Mouse (Mus musculus) liver, embryonic 15.5 days (tissue): ENCODE results near the gene Dus4l. TPM values are rescaled to one million over a fixed set of nuclear protein-coding genes. Genes with fewer than 3 reads are reported as not detected.
"Not testable (repeated sequence)": the region's sequence is repeated elsewhere in the genome, so short reads cannot be mapped to it uniquely, and the experiment has no call there.

Experiments
- ATAC-seq: fragments of 200-750 bp; cut with Nextera tagmentation; 2 replicates; pipeline ENCODE4 v1.8.0; 2017; ENCODE audit warnings: moderate number of reproducible peaks, mild to moderate bottlenecking, moderate library complexity; ENCODE audit not compliant: insufficient read depth
- H3K27ac ChIP-seq: fragments of 300-500 bp; sonication (generic); replicated peaks from 2 replicates; pipeline ENCODE4 v1.5.1; 2015; ENCODE audit warnings: mild to moderate bottlenecking, inconsistent platforms
- H3K27me3 ChIP-seq: fragments of 300-500 bp; sonication (generic); 2 replicates; pipeline ENCODE4 v1.6.1; 2015; ENCODE audit warnings: mild to moderate bottlenecking, inconsistent platforms
- H3K36me3 ChIP-seq: fragments of 300-500 bp; sonication (generic); replicated peaks from 2 replicates; pipeline ENCODE4 v1.6.1; 2015; ENCODE audit warnings: moderate library complexity, mild to moderate bottlenecking, inconsistent platforms
- H3K4me1 ChIP-seq: fragments of 300-500 bp; sonication (generic); replicated peaks from 2 replicates; pipeline ENCODE4 v1.6.1; 2015; ENCODE audit warnings: inconsistent platforms
- H3K4me2 ChIP-seq: fragments of 300-500 bp; sonication (generic); 2 replicates; pipeline ENCODE4 v1.6.1; 2015; ENCODE audit warnings: moderate library complexity, mild to moderate bottlenecking, inconsistent platforms
- H3K4me3 ChIP-seq: fragments of 300-500 bp; sonication (generic); replicated peaks from 2 replicates; pipeline ENCODE4 v1.5.1; 2015; ENCODE audit warnings: mild to moderate bottlenecking, inconsistent platforms
- H3K9ac ChIP-seq: fragments of 300-500 bp; sonication (generic); 2 replicates; pipeline ENCODE4 v1.6.1; 2015; ENCODE audit warnings: moderate library complexity, mild to moderate bottlenecking, inconsistent platforms
- H3K9me3 ChIP-seq: fragments of 300-500 bp; sonication (generic); replicated peaks from 2 replicates; pipeline ENCODE4 v1.6.1; 2016; ENCODE audit warnings: inconsistent platforms
- WGBS: fragments of 180-500 bp; shearing (Covaris S2); methylation state at CpG from one replicate; pipeline ENCODE4 v1.1.7; 2015; ENCODE audit warnings: mixed read lengths; ENCODE audit not compliant: insufficient replicate concordance; 5-methylcytosine and 5-hydroxymethylcytosine counted together
- polyA plus RNA-seq: library from polyadenylated mRNA; unstranded; fragments of >200 nt; fragmentation: Nextera tagmentation; extraction: Ambion mirVana; gene quantifications from 2 replicates; pipeline ENCODE4 v1.2.1, GENCODE M21; 2015

The Dus4l gene
- polyA plus RNA-seq, 1 experiment from 2014 or later, result 2.9 TPM

DNA sequence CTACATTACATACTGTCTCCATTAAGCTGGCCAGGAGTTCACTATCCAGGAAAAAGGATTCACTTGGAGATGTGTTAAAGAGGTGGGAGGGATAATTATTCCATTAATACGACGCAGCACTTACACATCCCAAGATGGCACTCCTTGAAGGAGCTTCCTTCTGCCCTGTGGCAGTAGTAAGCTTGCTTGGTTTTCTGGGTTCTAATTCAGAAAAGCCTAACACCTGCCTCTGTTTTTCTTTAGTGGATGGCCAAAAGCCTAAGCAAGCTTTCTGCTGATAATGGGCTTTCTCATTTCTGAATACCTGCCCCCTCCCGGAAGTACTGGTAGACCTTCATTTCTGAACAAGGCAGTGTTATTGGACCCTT lies 19.4 kb downstream of the Dus4l start:
- Histone ChIP-seq H3K27me3 (no peaks in the 10 kb centered on the region), H3K4me1 (peaks cover 21% of the 10 kb centered on the region), H3K36me3 (no peaks in the 10 kb centered on the region; the same call in 1 of the 2 replicates), H3K4me3 (0 out of 2 replicates have a peak overlapping the region, but pooled peaks have one; percentile 71), H3K27ac (no peak overlapping the region), H3K9ac (no peak overlapping the region), H3K4me2 (peak overlapping the region; percentile 95), H3K9me3 (no peaks in the 10 kb centered on the region)
- no peak for ATAC-seq
- WGBS, result 84% methylated on average over 3 of the region's 3 CpGs

GRCm38 (mm10) chr12:31634343-31635239 lies 20.0 kb downstream of the Dus4l start, which contains the start of gene Bcap29:
TSS of gene Bcap29 (minus strand) at chr12:31634658.
- Histone ChIP-seq H3K9me3 (no peaks in the 10 kb centered on the region), H3K4me1 (peaks cover 21% of the 10 kb centered on the region), H3K27ac (peak within 1 kb of the TSS; percentile 67; the same call in 1 of the 2 replicates), H3K4me3 (peak within 1 kb of the TSS; percentile 71), H3K9ac (peak within 1 kb of the TSS; percentile 79), H3K36me3 (no peaks in the 10 kb centered on the region), H3K4me2 (peak within 1 kb of the TSS; percentile 95), H3K27me3 (no peaks in the 10 kb centered on the region)
- ATAC-seq, result peak; percentile 92
- 1% methylated on average over 73 of the region's 73 CpGs for WGBS

DNA sequence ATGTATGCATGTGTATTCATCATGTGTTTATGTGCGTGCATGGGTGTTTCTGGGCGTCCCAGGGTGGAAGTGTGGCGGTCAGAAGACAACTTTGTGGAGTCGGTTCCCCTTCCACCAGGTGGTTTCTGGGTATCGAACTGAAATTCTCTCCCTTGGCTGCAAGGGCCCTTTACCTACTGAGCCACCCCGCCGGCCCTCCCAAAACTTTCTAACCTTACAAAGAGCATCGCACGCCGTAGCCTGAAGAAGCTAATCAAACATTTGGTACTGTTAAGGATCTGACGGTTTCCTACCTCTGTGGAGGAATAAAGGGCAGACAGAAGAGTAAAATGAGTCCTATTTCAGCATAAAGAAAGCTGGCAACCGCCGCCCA lies 20.7 kb downstream of the Dus4l start:
- H3K9me3 ChIP-seq, result no peaks in the 10 kb centered on the region
- peak overlapping the region; percentile 71 for H3K4me3 ChIP-seq
- peak; percentile 64 for ATAC-seq
- H3K36me3 ChIP-seq, result no peaks in the 10 kb centered on the region
- WGBS, result 3% methylated on average over 13 of the region's 13 CpGs
- H3K4me1 ChIP-seq, result peaks cover 21% of the 10 kb centered on the region
- peak overlapping the region; percentile 79 for H3K9ac ChIP-seq
- peak overlapping the region; percentile 67; the same call in 1 of the 2 replicates for H3K27ac ChIP-seq
- H3K27me3 ChIP-seq, result no peaks in the 10 kb centered on the region
- H3K4me2 ChIP-seq, result peak overlapping the region; percentile 95

DNA sequence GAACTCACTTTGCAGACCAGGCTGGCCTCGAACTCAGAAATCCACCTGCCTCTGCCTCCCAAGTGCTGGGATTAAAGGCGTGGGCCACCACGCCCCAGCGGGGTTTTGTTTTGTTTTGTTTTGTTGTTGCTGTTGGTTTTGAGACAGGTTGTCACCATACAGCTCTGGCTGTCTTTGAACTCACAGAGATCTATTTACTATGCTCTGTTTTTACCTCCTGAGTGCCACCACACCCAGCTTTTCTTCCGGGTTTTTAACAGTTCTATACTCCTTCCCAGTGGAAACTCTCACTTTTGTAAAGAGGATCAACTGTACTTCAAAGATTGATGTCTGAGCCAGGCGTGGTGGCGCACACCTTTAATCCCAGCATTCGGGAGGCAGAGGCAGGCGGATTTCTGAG lies 26.2 kb downstream of the Dus4l start:
- H3K4me3 ChIP-seq, ATAC-seq, H3K27me3 ChIP-seq, H3K4me1 ChIP-seq, H3K9ac ChIP-seq, H3K4me2 ChIP-seq, H3K9me3 ChIP-seq, H3K27ac ChIP-seq: not testable (repeated sequence)
- 78% methylated on average over 9 of the region's 9 CpGs for WGBS
- H3K36me3 ChIP-seq, result peaks cover 14% of the 10 kb centered on the region; the same call in 1 of the 2 replicates

- Histone ChIP-seq H3K27ac (no peak overlapping the region), H3K4me1 (no peaks in the 10 kb centered on the region), H3K9ac (no peak overlapping the region), H3K36me3 (peaks cover 20% of the 10 kb centered on the region; the same call in 1 of the 2 replicates), H3K4me2 (no peak overlapping the region), H3K9me3 (no peaks in the 10 kb centered on the region), H3K27me3 (no peaks in the 10 kb centered on the region), H3K4me3 (no peak overlapping the region)
- 69% methylated on average over 1 of the region's 1 CpGs for WGBS
- ATAC-seq, result no peak
Measured at GRCm38 (mm10) chr12:31625016-31625415, 29.6 kb downstream of the Dus4l start.

GRCm38 (mm10) chr12:31620106-31620505 lies 34.5 kb downstream of the Dus4l start:
- no peak for ATAC-seq
- Histone ChIP-seq H3K4me2 (no peak overlapping the region), H3K9me3 (no peaks in the 10 kb centered on the region), H3K27me3 (no peaks in the 10 kb centered on the region), H3K27ac (no peak overlapping the region), H3K36me3 (peaks cover 19% of the 10 kb centered on the region), H3K4me1 (no peaks in the 10 kb centered on the region), H3K4me3 (no peak overlapping the region), H3K9ac (no peak overlapping the region)
- WGBS, result 82% methylated on average over 8 of the region's 8 CpGs

DNA sequence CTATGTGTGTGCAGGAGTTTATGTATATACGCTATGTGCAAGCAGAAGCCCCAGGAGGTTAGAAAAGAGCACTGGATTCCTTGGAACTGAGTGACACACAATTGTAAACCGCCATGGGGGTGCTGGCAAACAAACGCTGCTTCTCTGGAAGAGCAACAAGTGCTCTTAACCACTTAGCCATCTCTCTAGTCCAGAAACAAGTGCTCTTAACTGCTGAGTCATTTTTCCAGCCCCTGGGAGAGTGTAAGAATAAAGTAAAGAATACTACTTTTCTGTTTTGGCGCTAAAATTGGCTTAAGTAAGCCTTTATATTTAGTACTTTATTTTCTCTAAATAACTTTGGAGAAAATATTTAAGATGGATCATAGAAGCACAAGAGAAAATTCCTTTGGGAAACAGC lies 41.3 kb downstream of the Dus4l start:
- Histone ChIP-seq H3K4me2 (no peak overlapping the region), H3K9ac (no peak overlapping the region), H3K27ac (no peak overlapping the region), H3K4me3 (no peak overlapping the region), H3K4me1 (no peaks in the 10 kb centered on the region), H3K27me3 (no peaks in the 10 kb centered on the region), H3K9me3 (no peaks in the 10 kb centered on the region), H3K36me3 (peaks cover 7% of the 10 kb centered on the region; the same call in 1 of the 2 replicates)
- WGBS, result 72% methylated on average over 4 of the region's 4 CpGs
- ATAC-seq, result no peak

- ATAC-seq, result no peak
- Histone ChIP-seq H3K27me3 (no peaks in the 10 kb centered on the region), H3K9ac (no peak overlapping the region), H3K36me3 (no peaks in the 10 kb centered on the region), H3K4me3 (no peak overlapping the region), H3K4me2 (no peak overlapping the region), H3K27ac (no peak overlapping the region), H3K9me3 (no peaks in the 10 kb centered on the region), H3K4me1 (no peaks in the 10 kb centered on the region)
- 60% methylated on average over 3 of the region's 3 CpGs for WGBS
Measured at GRCm38 (mm10) chr12:31608138-31608537, 46.5 kb downstream of the Dus4l start.

GRCm38 (mm10) chr12:31604894-31605293 lies 49.7 kb downstream of the Dus4l start:
- no peak for ATAC-seq
- WGBS, result 78% methylated on average over 3 of the region's 3 CpGs

DNA sequence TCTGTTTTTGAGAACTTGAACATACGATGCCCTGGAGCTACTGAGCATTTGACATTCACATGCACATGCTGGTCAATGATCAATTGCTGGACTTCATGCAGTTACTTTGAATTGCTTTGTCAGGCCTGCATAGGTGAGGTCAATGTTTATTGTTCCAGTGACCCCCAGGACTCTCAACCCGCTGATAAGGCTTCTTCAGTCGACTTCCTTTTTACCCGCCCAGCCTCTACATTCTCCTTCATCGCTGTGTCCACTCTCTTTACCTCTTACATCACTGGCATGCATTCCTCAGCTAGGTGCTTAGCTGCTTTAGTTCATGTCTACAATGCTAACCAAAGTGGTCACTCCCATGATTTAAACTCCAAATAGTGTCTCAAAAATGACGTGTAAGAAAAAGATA lies 51.0 kb downstream of the Dus4l start:
- WGBS, result 58% methylated on average over 6 of the region's 6 CpGs
- Histone ChIP-seq H3K36me3 (0 out of 2 replicates have a peak, but pooled peaks cover 5% of the 10 kb centered on the region), H3K27me3 (no peaks in the 10 kb centered on the region), H3K4me3 (no peak overlapping the region), H3K4me2 (no peak overlapping the region), H3K4me1 (no peaks in the 10 kb centered on the region), H3K9ac (no peak overlapping the region), H3K9me3 (no peaks in the 10 kb centered on the region), H3K27ac (no peak overlapping the region)
- no peak for ATAC-seq

More at GRCm38 (mm10) chr12:31604894-31605293, 49.7 kb downstream of the Dus4l start:
- H3K4me1 ChIP-seq, result no peaks in the 10 kb centered on the region
- no peak overlapping the region for H3K4me2 ChIP-seq
- H3K27me3 ChIP-seq, result no peaks in the 10 kb centered on the region
- H3K36me3 ChIP-seq, result no peaks in the 10 kb centered on the region
- no peak overlapping the region for H3K9ac ChIP-seq
- no peak overlapping the region for H3K4me3 ChIP-seq
- H3K9me3 ChIP-seq, result no peaks in the 10 kb centered on the region
- H3K27ac ChIP-seq, result no peak overlapping the region

DNA sequence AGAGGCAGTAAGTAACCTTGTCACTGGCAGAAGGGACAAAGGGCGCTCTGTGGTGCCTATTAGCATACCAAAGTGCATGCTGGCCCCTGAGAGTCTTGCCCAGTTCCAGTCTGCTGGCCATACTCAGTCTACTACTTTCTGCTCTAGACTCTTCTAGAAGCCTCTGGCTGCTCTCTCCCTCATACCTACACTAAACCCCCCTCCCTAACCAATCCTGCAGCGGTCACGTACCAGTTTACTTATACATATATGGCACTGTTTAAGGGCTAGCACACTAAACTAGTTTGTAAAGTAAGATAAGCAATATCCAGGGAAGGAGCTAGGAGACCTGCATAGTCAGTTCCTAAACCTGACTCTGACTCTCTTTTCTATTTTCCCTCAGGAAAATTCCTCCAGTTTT lies 60.3 kb downstream of the Dus4l start:
- Histone ChIP-seq H3K27ac (no peak overlapping the region), H3K9ac (no peak overlapping the region), H3K9me3 (no peaks in the 10 kb centered on the region), H3K4me3 (no peak overlapping the region), H3K4me2 (no peak overlapping the region), H3K27me3 (no peaks in the 10 kb centered on the region), H3K4me1 (no peaks in the 10 kb centered on the region), H3K36me3 (0 out of 2 replicates have a peak, but pooled peaks cover 1% of the 10 kb centered on the region)
- no peak for ATAC-seq
- 82% methylated on average over 3 of the region's 3 CpGs for WGBS
